Mouse (Mus musculus): ENCODE measurements around the gene Gm42417. TPM values are rescaled to one million over a fixed set of nuclear protein-coding genes. Genes with fewer than 3 reads are reported as not detected.

The Gm42417 gene
- not detected in 2 replicates for polyA plus RNA-seq (2012; rRNA removed)

GRCm38 (mm10) chr1:36539186-36539585 is at the start of gene Gm42417:
TSS of gene Gm42417 (minus strand) at chr1:36539429.
- Histone ChIP-seq H3K4me3 (ENCODE audit: low read depth, low read length) (no peak within 1 kb of the TSS), H3K27me3 (ENCODE audit: control insufficient read depth, insufficient read depth, low read length) (no peaks in the 10 kb centered on the region), H3K36me3 (ENCODE audit: control insufficient read depth, insufficient read depth, low read length) (peaks cover 16% of the 10 kb centered on the region), H3K4me1 (ENCODE audit: control insufficient read depth, insufficient read depth, insufficient read length, low read length) (no peaks in the 10 kb centered on the region), H3K27ac (ENCODE audit: insufficient read depth, low read depth, low read length) (no peak within 1 kb of the TSS)
- 67% methylated on average over 9 of the region's 9 CpGs for WGBS
- TF ChIP-seq CTCF (IDR thresholded peaks at IDR 0.05; ENCODE audit: extremely low read depth, insufficient read length, insufficient replicate concordance, low read depth, low read length), result no peak
- TF ChIP-seq POLR2A (IDR thresholded peaks at IDR 0.05; ENCODE audit: low read depth, low read length), result no peak

GRCm38 (mm10) chr1:36587860-36588259 is 48.6 kb upstream of the Gm42417 start:
- Histone ChIP-seq H3K27me3 (ENCODE audit: control insufficient read depth, insufficient read depth, low read length) (no peaks in the 10 kb centered on the region), H3K36me3 (ENCODE audit: control insufficient read depth, insufficient read depth, low read length) (no peaks in the 10 kb centered on the region), H3K4me3 (ENCODE audit: low read depth, low read length) (no peak overlapping the region), H3K27ac (ENCODE audit: insufficient read depth, low read depth, low read length) (peak overlapping the region; percentile 65; the same call in 1 of the 2 replicates), H3K4me1 (ENCODE audit: control insufficient read depth, insufficient read depth, insufficient read length, low read length) (peaks cover 13% of the 10 kb centered on the region)
- WGBS, result 91% methylated on average over 6 of the region's 6 CpGs
- TF ChIP-seq POLR2A (IDR thresholded peaks at IDR 0.05; ENCODE audit: low read depth, low read length), result no peak
- TF ChIP-seq CTCF (IDR thresholded peaks at IDR 0.05; ENCODE audit: extremely low read depth, insufficient read length, insufficient replicate concordance, low read depth, low read length), result no peak

- peaks cover 13% of the 10 kb centered on the region for H3K4me1 ChIP-seq (ENCODE audit: control insufficient read depth, insufficient read depth, insufficient read length, low read length)
- no peak overlapping the region for H3K27ac ChIP-seq (ENCODE audit: insufficient read depth, low read depth, low read length)
- 90% methylated on average over 4 of the region's 4 CpGs for WGBS
- H3K27me3 ChIP-seq (ENCODE audit: control insufficient read depth, insufficient read depth, low read length), result no peaks in the 10 kb centered on the region
- H3K36me3 ChIP-seq (ENCODE audit: control insufficient read depth, insufficient read depth, low read length), result no peaks in the 10 kb centered on the region
- H3K4me3 ChIP-seq (ENCODE audit: low read depth, low read length), result no peak overlapping the region
- no peak for TF ChIP-seq CTCF (IDR thresholded peaks at IDR 0.05; ENCODE audit: extremely low read depth, insufficient read length, insufficient replicate concordance, low read depth, low read length)
- no peak for TF ChIP-seq POLR2A (IDR thresholded peaks at IDR 0.05; ENCODE audit: low read depth, low read length)
Observed at GRCm38 (mm10) chr1:36586288-36586687, 47.1 kb upstream of the Gm42417 start.

GRCm38 (mm10) chr1:36583408-36584116 is 44.3 kb upstream of the Gm42417 start:
- no peak overlapping the region for H3K27ac ChIP-seq (ENCODE audit: insufficient read depth, low read depth, low read length)
- no peak overlapping the region for H3K4me3 ChIP-seq (ENCODE audit: low read depth, low read length)
- TF ChIP-seq POLR2A (IDR thresholded peaks at IDR 0.05; ENCODE audit: low read depth, low read length) (no peak), CTCF (IDR thresholded peaks at IDR 0.05; ENCODE audit: extremely low read depth, insufficient read length, insufficient replicate concordance, low read depth, low read length) (no peak)
- H3K4me1 ChIP-seq (ENCODE audit: control insufficient read depth, insufficient read depth, insufficient read length, low read length), result peaks cover 15% of the 10 kb centered on the region
- 66% methylated on average over 8 of the region's 8 CpGs for WGBS
- H3K36me3 ChIP-seq (ENCODE audit: control insufficient read depth, insufficient read depth, low read length), result no peaks in the 10 kb centered on the region
- H3K27me3 ChIP-seq (ENCODE audit: control insufficient read depth, insufficient read depth, low read length), result no peaks in the 10 kb centered on the region

- H3K4me1 ChIP-seq (ENCODE audit: control insufficient read depth, insufficient read depth, insufficient read length, low read length), result peaks cover 27% of the 10 kb centered on the region
- WGBS, result 88% methylated on average over 8 of the region's 8 CpGs
- no peak overlapping the region for H3K27ac ChIP-seq (ENCODE audit: insufficient read depth, low read depth, low read length)
- TF ChIP-seq CTCF (IDR thresholded peaks at IDR 0.05; ENCODE audit: extremely low read depth, insufficient read length, insufficient replicate concordance, low read depth, low read length) (no peak), POLR2A (IDR thresholded peaks at IDR 0.05; ENCODE audit: low read depth, low read length) (no peak)
- no peaks in the 10 kb centered on the region for H3K36me3 ChIP-seq (ENCODE audit: control insufficient read depth, insufficient read depth, low read length)
- H3K4me3 ChIP-seq (ENCODE audit: low read depth, low read length), result no peak overlapping the region
- no peaks in the 10 kb centered on the region for H3K27me3 ChIP-seq (ENCODE audit: control insufficient read depth, insufficient read depth, low read length)
Observed at GRCm38 (mm10) chr1:36582211-36582610, 43.0 kb upstream of the Gm42417 start.

GRCm38 (mm10) chr1:36581260-36581659 is 42.0 kb upstream of the Gm42417 start:
- TF ChIP-seq CTCF (IDR thresholded peaks at IDR 0.05; ENCODE audit: extremely low read depth, insufficient read length, insufficient replicate concordance, low read depth, low read length) (no peak), POLR2A (IDR thresholded peaks at IDR 0.05; ENCODE audit: low read depth, low read length) (no peak)
- 74% methylated on average over 5 of the region's 5 CpGs for WGBS
- Histone ChIP-seq H3K27me3 (ENCODE audit: control insufficient read depth, insufficient read depth, low read length) (no peaks in the 10 kb centered on the region), H3K27ac (ENCODE audit: insufficient read depth, low read depth, low read length) (peak overlapping the region; percentile 48; the same call in 1 of the 2 replicates), H3K4me3 (ENCODE audit: low read depth, low read length) (no peak overlapping the region), H3K36me3 (ENCODE audit: control insufficient read depth, insufficient read depth, low read length) (no peaks in the 10 kb centered on the region), H3K4me1 (ENCODE audit: control insufficient read depth, insufficient read depth, insufficient read length, low read length) (peaks cover 34% of the 10 kb centered on the region)

- no peaks in the 10 kb centered on the region for H3K36me3 ChIP-seq (ENCODE audit: control insufficient read depth, insufficient read depth, low read length)
- no peaks in the 10 kb centered on the region for H3K27me3 ChIP-seq (ENCODE audit: control insufficient read depth, insufficient read depth, low read length)
- peaks cover 34% of the 10 kb centered on the region for H3K4me1 ChIP-seq (ENCODE audit: control insufficient read depth, insufficient read depth, insufficient read length, low read length)
- peak overlapping the region; percentile 34 for H3K4me3 ChIP-seq (ENCODE audit: low read depth, low read length)
- WGBS, result 8% methylated on average over 17 of the region's 17 CpGs
- TF ChIP-seq POLR2A (IDR thresholded peaks at IDR 0.05; ENCODE audit: low read depth, low read length) (no peak), CTCF (IDR thresholded peaks at IDR 0.05; ENCODE audit: extremely low read depth, insufficient read length, insufficient replicate concordance, low read depth, low read length) (no peak)
- H3K27ac ChIP-seq (ENCODE audit: insufficient read depth, low read depth, low read length), result peak overlapping the region; percentile 48
Observed at GRCm38 (mm10) chr1:36580384-36581207, 41.4 kb upstream of the Gm42417 start.
